Mouse (Mus musculus) MEL (cell line): Measurements from ENCODE around the gene Cfdp1. TPM values are rescaled to one million over a fixed set of nuclear protein-coding genes. Genes with fewer than 3 reads are reported as not detected.

ENCODE experiments used
- DNase-seq: peaks from one replicate; pipeline ENCODE4 v3.0.0; 2011; ENCODE audit warnings: low read depth, low spot score
- H3K27ac ChIP-seq: 2 replicates; pipeline ENCODE4 v1.5.1; 2012; ENCODE audit warnings: low read depth, mild to moderate bottlenecking, control low read depth, low read length, moderate library complexity; ENCODE audit not compliant: control insufficient read depth
- H3K27me3 ChIP-seq, 2 experiments: fragments of 150-350 bp in 1 of 2; sonication (generic) in 1 of 2; 2 replicates each; pipeline ENCODE4 v1.6.1; 2012; ENCODE audit warnings: low read length in 2 of 2, mild to moderate bottlenecking in 2 of 2, improper control_type of control experiment in 1 of 2, moderate library complexity in 1 of 2; ENCODE audit not compliant: insufficient read depth in 2 of 2, control insufficient read depth in 1 of 2
- H3K36me3 ChIP-seq, 2 experiments: 2 replicates each; pipeline ENCODE4 v1.6.1; 2012 to 2014; ENCODE audit warnings: low read length in 2 of 2, improper control_type of control experiment in 1 of 2, inconsistent platforms in 1 of 2, mild to moderate bottlenecking in 1 of 2; ENCODE audit not compliant: insufficient read depth in 2 of 2, control insufficient read depth in 1 of 2
- H3K4me1 ChIP-seq, 2 experiments: fragments of 150-350 bp in 1 of 2; sonication (generic) in 1 of 2; 2 replicates each; pipeline ENCODE4 v1.6.1; 2012; ENCODE audit warnings: low read length in 2 of 2, improper control_type of control experiment in 1 of 2, mild to moderate bottlenecking in 1 of 2; ENCODE audit not compliant: insufficient read depth in 2 of 2, control insufficient read depth in 1 of 2
- H3K4me3 ChIP-seq, 2 experiments: fragments of 150-350 bp in 1 of 2; sonication (generic) in 1 of 2; 2 replicates each; pipeline ENCODE4 v1.5.1; 2012; ENCODE audit warnings: low read depth in 2 of 2, low read length in 2 of 2, mild to moderate bottlenecking in 2 of 2, moderate library complexity in 2 of 2, control low read depth in 1 of 2, improper control_type of control experiment in 1 of 2; ENCODE audit not compliant: control insufficient read depth in 1 of 2, insufficient read depth in 1 of 2
- H3K79me2 ChIP-seq: 2 replicates; pipeline ENCODE4 v1.6.1; 2012; ENCODE audit warnings: mild to moderate bottlenecking, low read length, moderate library complexity; ENCODE audit not compliant: control insufficient read depth, poor library complexity, insufficient read depth
- H3K9ac ChIP-seq: 2 replicates; pipeline ENCODE4 v1.6.1; 2012; ENCODE audit warnings: low read depth, mild to moderate bottlenecking, control low read depth, low read length, moderate library complexity; ENCODE audit not compliant: control insufficient read depth, poor library complexity, severe bottlenecking
- H3K9me3 ChIP-seq: fragments of 150-350 bp; sonication (generic); replicated peaks from 2 replicates; pipeline ENCODE4 v1.6.1; 2012; ENCODE audit warnings: mild to moderate bottlenecking, low read length, improper control_type of control experiment, moderate library complexity; ENCODE audit not compliant: insufficient read depth
- CHD1 ChIP-seq: IDR thresholded peaks from 2 replicates; pipeline ENCODE4 v1.6.1; 2012; ENCODE audit warnings: low read depth, mild to moderate bottlenecking, inconsistent platforms, low read length, improper control_type of control experiment
- CHD2 ChIP-seq: IDR thresholded peaks from 2 replicates; pipeline ENCODE4 v1.6.1; 2011; ENCODE audit warnings: low read length, improper control_type of control experiment
- CTCF ChIP-seq, 3 experiments: IDR thresholded peaks in 2 of 3; conservative IDR thresholded peaks in 1 of 3; 2 replicates each; pipeline ENCODE4 v1.5.1; 2011 to 2012; ENCODE audit warnings: low read length in 3 of 3, low read depth in 2 of 3, mild to moderate bottlenecking in 2 of 3, improper control_type of control experiment in 1 of 3, inconsistent platforms in 1 of 3, mixed read lengths in 1 of 3, moderate library complexity in 1 of 3; ENCODE audit not compliant: control insufficient read depth in 1 of 3, insufficient read depth in 1 of 3, poor library complexity in 1 of 3, severe bottlenecking in 1 of 3
- ELF1 ChIP-seq: IDR thresholded peaks from 2 replicates; pipeline ENCODE4 v1.6.1; 2014; ENCODE audit warnings: low read depth, mild to moderate bottlenecking, inconsistent platforms, low read length, improper control_type of control experiment, moderate library complexity
- ETS1 ChIP-seq: IDR thresholded peaks from 2 replicates; pipeline ENCODE4 v1.6.1; 2012; ENCODE audit warnings: low read depth, mild to moderate bottlenecking, inconsistent platforms, low read length, improper control_type of control experiment, moderate library complexity
- GABPA ChIP-seq: IDR thresholded peaks from 2 replicates; pipeline ENCODE4 v1.6.1; 2012; ENCODE audit warnings: low read depth, mild to moderate bottlenecking, inconsistent platforms, low read length, improper control_type of control experiment, moderate library complexity
- GATA1 ChIP-seq: IDR thresholded peaks from 2 replicates; pipeline ENCODE4 v1.6.1; 2011; ENCODE audit warnings: low read depth, low read length, improper control_type of control experiment
- HCFC1 ChIP-seq: IDR thresholded peaks from 2 replicates; pipeline ENCODE4 v1.6.1; 2012; ENCODE audit warnings: low read depth, mild to moderate bottlenecking, inconsistent platforms, low read length, improper control_type of control experiment, moderate library complexity
- JUND ChIP-seq: IDR thresholded peaks from 2 replicates; pipeline ENCODE4 v1.6.1; 2011; ENCODE audit warnings: low read depth, mild to moderate bottlenecking, improper control_type of control experiment, low read length
- KAT2A ChIP-seq: conservative IDR thresholded peaks from 2 replicates; pipeline ENCODE4 v1.6.1; 2012; ENCODE audit warnings: low read depth, low read length, improper control_type of control experiment, inconsistent platforms
- MAFK ChIP-seq: IDR thresholded peaks from 2 replicates; pipeline ENCODE4 v1.6.1; 2011; ENCODE audit warnings: low read depth, mild to moderate bottlenecking, low read length, improper control_type of control experiment, borderline replicate concordance
- MAZ ChIP-seq: IDR thresholded peaks from 2 replicates; pipeline ENCODE4 v1.6.1; 2012; ENCODE audit warnings: low read depth, mild to moderate bottlenecking, inconsistent platforms, low read length, improper control_type of control experiment
- NELFE ChIP-seq: IDR thresholded peaks from 2 replicates; pipeline ENCODE4 v1.6.1; 2011; ENCODE audit warnings: low read depth, low read length, improper control_type of control experiment
- NRF1 ChIP-seq: IDR thresholded peaks from 2 replicates; pipeline ENCODE4 v1.6.1; 2014; ENCODE audit warnings: low read depth, mild to moderate bottlenecking, inconsistent platforms, low read length, improper control_type of control experiment, moderate library complexity; ENCODE audit not compliant: poor library complexity, insufficient read depth, severe bottlenecking
- POLR2A ChIP-seq, 2 experiments: IDR thresholded peaks; 2 replicates each; pipeline ENCODE4 v1.6.1; 2011 to 2012; ENCODE audit warnings: low read length in 2 of 2, mild to moderate bottlenecking in 2 of 2, control low read depth in 1 of 2, improper control_type of control experiment in 1 of 2, low read depth in 1 of 2, moderate library complexity in 1 of 2; ENCODE audit not compliant: control insufficient read depth in 1 of 2, insufficient read depth in 1 of 2, poor library complexity in 1 of 2
- POLR2AphosphoS5 ChIP-seq: IDR thresholded peaks from 2 replicates; pipeline ENCODE4 v1.6.1; 2012; ENCODE audit warnings: low read depth, borderline replicate concordance, mild to moderate bottlenecking, inconsistent platforms, low read length, moderate library complexity, mixed read lengths
- RCOR1 ChIP-seq: IDR thresholded peaks from 2 replicates; pipeline ENCODE4 v1.6.1; 2012; ENCODE audit warnings: low read depth, mild to moderate bottlenecking, inconsistent platforms, low read length, improper control_type of control experiment
- SIN3A ChIP-seq: IDR thresholded peaks from 2 replicates; pipeline ENCODE4 v1.6.1; 2012; ENCODE audit warnings: low read length, improper control_type of control experiment, inconsistent platforms
- TAL1 ChIP-seq: IDR thresholded peaks from 2 replicates; pipeline ENCODE4 v1.6.1; 2012; ENCODE audit warnings: mild to moderate bottlenecking, inconsistent platforms, low read length, moderate library complexity, mixed read lengths
- TBP ChIP-seq: IDR thresholded peaks from 2 replicates; pipeline ENCODE4 v1.8.0; 2011; ENCODE audit warnings: low read depth, low read length, improper control_type of control experiment
- TCF12 ChIP-seq: IDR thresholded peaks from 2 replicates; pipeline ENCODE4 v1.6.1; 2014; ENCODE audit warnings: low read depth, mild to moderate bottlenecking, inconsistent platforms, low read length, improper control_type of control experiment, moderate library complexity
- UBTF ChIP-seq: IDR thresholded peaks from 2 replicates; pipeline ENCODE4 v1.6.1; 2012; ENCODE audit warnings: low read depth, mild to moderate bottlenecking, inconsistent platforms, low read length, improper control_type of control experiment, moderate library complexity, borderline replicate concordance; ENCODE audit not compliant: insufficient read depth
- USF2 ChIP-seq, 2 experiments: IDR thresholded peaks; 2 replicates each; pipeline ENCODE4 v1.6.1; 2011 to 2012; ENCODE audit warnings: improper control_type of control experiment in 2 of 2, low read length in 2 of 2, borderline replicate concordance in 1 of 2, inconsistent platforms in 1 of 2, low read depth in 1 of 2, mild to moderate bottlenecking in 1 of 2; ENCODE audit not compliant: insufficient read depth in 1 of 2
- ZC3H11A ChIP-seq: IDR thresholded peaks from 2 replicates; pipeline ENCODE4 v1.6.1; 2012; ENCODE audit warnings: low read depth, mild to moderate bottlenecking, inconsistent platforms, low read length, improper control_type of control experiment
- polyA plus RNA-seq, 2 experiments: library from polyadenylated mRNA; stranded (reverse) in 1 of 2; unstranded in 1 of 2; fragments of >175 nt in 1 of 2; fragments of >200 nt in 1 of 2; gene quantifications; 2 replicates each; pipeline versions ENCODE4 v1.2.1 to v1.2.4; 2012; ENCODE audit warnings: low replicate concordance in 2 of 2, low read depth in 1 of 2; ENCODE audit not compliant: insufficient read length in 2 of 2, insufficient read depth in 1 of 2, missing spikeins in 1 of 2
- total RNA-seq: library from RNA; depleted of rRNA; stranded (reverse); fragments of 300-350 nt; gene quantifications from 2 replicates; pipeline ENCODE4 v1.2.3, GENCODE M21; 2012

Gene Cfdp1
- total and polyA plus RNA-seq, 3 experiments = 185 to 214 TPM; not detected in 1

- Histone ChIP-seq H3K27me3 (no peaks in the 10 kb centered on the region), H3K27ac (no peak overlapping the region), H3K36me3 (peaks cover 0 to 15% of the 10 kb centered on the region in 2 experiments; a peak in 2 of 4 replicates), H3K9ac (no peak overlapping the region), H3K4me3 (no peak overlapping the region), H3K4me1 (no peaks in the 10 kb centered on the region), H3K79me2 (no peaks in the 10 kb centered on the region), H3K9me3 (no peaks in the 10 kb centered on the region)
- no peak for DNase-seq
- TF ChIP-seq MAFK = no peak
- TF ChIP-seq TAL1 = no peak
- no peak for TF ChIP-seq GATA1
- TF ChIP-seq JUND = no peak
- TF ChIP-seq UBTF = no peak
- no peak for TF ChIP-seq MAZ
- no peak for TF ChIP-seq GABPA
- no peak for TF ChIP-seq KAT2A
- TF ChIP-seq POLR2A (IDR thresholded peaks at IDR 0.05; ENCODE audit: control insufficient read depth in 1 of 2, insufficient read depth in 1 of 2, low read depth in 1 of 2, low read length in 2 of 2, poor library complexity in 1 of 2) = no peak
- TF ChIP-seq CHD2 = no peak
- TF ChIP-seq NRF1 = no peak
- TF ChIP-seq NELFE = no peak
- TF ChIP-seq CTCF (IDR thresholded peaks at IDR 0.05 in 2 of 3, conservative IDR thresholded peaks at IDR 0.05 in 1 of 3; ENCODE audit: control insufficient read depth in 1 of 3, insufficient read depth in 1 of 3, low read depth in 2 of 3, low read length in 3 of 3, poor library complexity in 1 of 3, severe bottlenecking in 1 of 3) = no peak; a peak in 1 of 6 replicates
- TF ChIP-seq POLR2AphosphoS5 = no peak
- no peak for TF ChIP-seq RCOR1
- TF ChIP-seq TCF12 = no peak
- no peak for TF ChIP-seq USF2 (IDR thresholded peaks at IDR 0.05; ENCODE audit: borderline replicate concordance in 1 of 2, insufficient read depth in 1 of 2, low read depth in 1 of 2, low read length in 2 of 2)
- TF ChIP-seq ETS1 = no peak
- no peak for TF ChIP-seq TBP
Measured at GRCm38 (mm10) chr8:111812835-111813234, 41.3 kb downstream of the Cfdp1 start.

GRCm38 (mm10) chr8:111810656-111811336, 43.3 kb downstream of the Cfdp1 start:
- H3K4me1 ChIP-seq = no peaks in the 10 kb centered on the region
- H3K27ac ChIP-seq = no peak overlapping the region
- H3K36me3 ChIP-seq = peaks cover 0 to 14% of the 10 kb centered on the region in 2 experiments; a peak in 2 of 4 replicates
- no peaks in the 10 kb centered on the region for H3K9me3 ChIP-seq
- TF ChIP-seq CHD1 (no peak), SIN3A (no peak), NELFE (no peak), KAT2A (no peak), TAL1 (no peak), ZC3H11A (no peak), TCF12 (no peak), POLR2AphosphoS5 (no peak), JUND (no peak), HCFC1 (no peak), ELF1 (no peak), CTCF (IDR thresholded peaks at IDR 0.05 in 2 of 3, conservative IDR thresholded peaks at IDR 0.05 in 1 of 3; ENCODE audit: control insufficient read depth in 1 of 3, insufficient read depth in 1 of 3, low read depth in 2 of 3, low read length in 3 of 3, poor library complexity in 1 of 3, severe bottlenecking in 1 of 3) (no peak)
- H3K9ac ChIP-seq = no peak overlapping the region
- peak; percentile 18 for DNase-seq
- no peaks in the 10 kb centered on the region for H3K27me3 ChIP-seq
- no peak overlapping the region for H3K4me3 ChIP-seq
- no peaks in the 10 kb centered on the region for H3K79me2 ChIP-seq
